Mouse (Mus musculus): Measurements from ENCODE around the gene Rap2c.

Gene Rap2c

GRCm38 (mm10) chrX:51017851-51018785, at the start of gene Rap2c:
Rap2c (minus strand) TSS chrX:51018018.
- in situ Hi-C loops (cut with MboI, MseI): loop anchor here in 1 of 2 experiments (10.0 kb wide), 2 partner anchors 173 to 1867 kb away; partner anchors contain the start of gene Stk26

DNA sequence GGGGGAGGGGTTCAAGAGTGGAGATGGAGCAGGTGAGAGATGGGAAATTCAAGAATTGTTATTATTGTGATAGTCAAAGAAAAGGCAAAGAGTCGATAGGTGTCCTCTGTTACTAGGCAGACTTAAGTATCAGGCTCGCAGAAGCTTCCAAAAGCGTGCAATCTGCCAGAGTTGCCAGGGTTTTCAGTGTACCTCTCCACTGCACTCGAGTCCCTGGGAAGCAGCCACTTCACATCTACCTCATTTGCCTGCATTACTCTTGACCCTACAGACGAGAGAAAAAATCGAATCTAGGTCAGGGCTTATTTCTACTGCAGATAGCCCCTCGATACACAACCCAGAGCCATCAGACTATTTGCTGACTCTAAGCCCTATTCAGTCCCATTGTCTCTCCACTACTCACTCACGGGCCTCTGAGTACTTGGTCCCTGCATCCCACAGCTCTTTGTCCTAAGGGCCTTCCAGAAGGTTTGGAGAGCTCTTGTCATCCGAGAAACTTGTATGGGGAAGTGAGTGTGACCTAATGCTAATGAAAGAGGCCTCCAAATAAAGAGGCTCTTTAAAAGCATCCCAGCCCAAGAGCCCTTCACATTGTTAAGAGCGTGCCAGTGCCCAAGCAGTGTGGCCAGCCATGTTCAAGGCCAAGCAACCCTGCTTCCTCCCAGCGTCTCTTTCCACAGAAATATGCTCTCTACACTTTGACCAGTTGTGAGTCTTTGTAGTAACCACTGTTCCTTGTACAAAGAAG, 48.9 kb upstream of the Rap2c start:
- in situ Hi-C loops (cut with MboI, MseI): loop anchor here (5.0 to 25.0 kb wide), 4 partner anchors 306 to 404 kb away; no protein-coding TSS in a partner anchor

- in situ Hi-C loops (cut with MboI, MseI): loop anchor here (5.0 to 25.0 kb wide), 4 partner anchors 307 to 403 kb away; no protein-coding TSS in a partner anchor
Measured at GRCm38 (mm10) chrX:51065773-51066172, 48.0 kb upstream of the Rap2c start.

DNA sequence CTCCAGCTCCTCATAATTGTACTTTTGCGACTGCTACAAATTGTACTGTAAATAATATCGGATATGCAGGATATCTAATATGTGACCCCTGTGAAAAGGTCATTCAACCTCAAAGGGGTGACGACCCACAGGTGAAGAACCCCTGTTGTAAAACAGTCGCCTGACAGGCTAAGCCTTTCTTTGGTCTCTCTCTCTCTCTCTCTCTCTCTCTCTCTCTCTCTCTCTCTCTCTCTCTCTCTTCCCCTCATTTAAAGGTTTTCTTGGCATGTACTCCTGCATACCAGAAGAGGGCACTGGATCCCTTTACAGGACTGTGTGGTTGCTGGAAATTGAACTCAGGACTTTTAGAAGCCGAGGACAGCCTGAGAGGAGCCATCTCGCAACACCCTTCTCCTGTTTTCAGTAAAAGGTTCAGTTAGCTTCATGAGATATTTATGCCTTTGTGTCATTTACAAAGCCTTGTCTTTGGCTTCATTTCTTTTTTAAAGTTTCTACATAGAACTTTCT, 47.4 kb upstream of the Rap2c start:
- in situ Hi-C loops (cut with MboI, MseI): loop anchor here (5.0 to 25.0 kb wide), 4 partner anchors 307 to 403 kb away; no protein-coding TSS in a partner anchor

DNA sequence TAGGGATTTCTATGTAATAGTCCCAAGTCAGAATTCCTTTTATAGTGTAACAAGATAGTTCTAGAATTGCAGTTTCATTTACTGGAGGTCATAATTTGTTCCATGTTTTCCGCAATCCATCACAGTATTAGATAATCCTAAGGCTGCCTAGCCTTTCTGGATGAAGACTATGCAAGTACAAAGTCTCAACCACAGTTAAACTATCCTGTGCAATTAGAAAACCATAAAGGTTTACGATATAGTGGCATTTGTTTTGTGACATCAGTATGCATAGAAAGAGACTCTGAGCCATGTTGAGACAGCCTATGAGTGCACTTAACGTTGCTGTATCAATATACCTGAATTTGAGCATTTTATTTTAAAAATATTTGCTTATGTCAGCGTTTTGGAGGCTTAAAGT, 42.4 kb upstream of the Rap2c start:
- in situ Hi-C loops (cut with MboI, MseI): loop anchor here (10.0 to 25.0 kb wide), 2 partner anchors 385 to 398 kb away; no protein-coding TSS in a partner anchor

GRCm38 (mm10) chrX:51058741-51059140, 40.9 kb upstream of the Rap2c start:
- in situ Hi-C loops (cut with MboI, MseI): loop anchor here in 1 of 2 experiments (25.0 kb wide), 1 partner anchor 396 kb away; no protein-coding TSS in a partner anchor

- in situ Hi-C loops (cut with MboI, MseI): loop anchor here in 1 of 2 experiments (25.0 kb wide), 1 partner anchor 396 kb away; no protein-coding TSS in a partner anchor
Measured at GRCm38 (mm10) chrX:51058317-51058716, 40.5 kb upstream of the Rap2c start.

DNA sequence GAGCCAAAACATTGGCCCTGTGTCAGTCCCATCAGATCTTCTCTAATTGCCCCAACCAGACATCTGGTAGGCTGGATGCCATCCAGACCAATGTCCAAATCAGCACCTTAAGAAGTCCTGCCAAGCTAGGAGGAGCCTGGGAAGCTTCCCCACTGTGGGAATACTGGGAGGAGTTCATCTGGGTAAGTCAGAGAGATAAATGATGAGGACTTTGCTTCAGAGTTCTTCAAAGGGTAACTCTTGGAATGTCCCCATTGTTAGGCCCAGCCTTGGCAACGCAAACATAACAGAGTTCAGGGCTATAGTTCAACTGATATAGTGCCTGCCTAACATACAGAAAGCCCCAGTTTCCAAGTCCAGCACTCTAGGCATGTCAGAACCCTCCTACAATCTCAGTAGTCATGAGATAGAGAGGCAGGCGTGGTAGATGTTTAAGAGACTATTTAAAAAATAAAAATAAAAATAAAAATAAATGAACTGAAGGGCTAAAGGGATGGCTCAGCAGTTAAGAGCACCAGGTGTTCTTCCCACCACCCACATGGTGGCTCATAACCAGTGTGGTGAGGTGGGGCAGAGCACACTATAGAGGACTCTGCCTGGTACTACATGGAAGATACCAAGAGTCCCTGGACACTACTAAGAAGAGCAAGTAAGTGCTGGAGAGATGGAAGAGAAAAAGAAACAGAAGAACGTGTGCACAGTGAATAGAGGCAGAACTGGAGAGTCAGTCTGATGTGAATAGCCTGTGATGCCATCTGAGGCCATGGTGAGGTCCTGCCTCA, 34.1 kb upstream of the Rap2c start:
- in situ Hi-C loops (cut with MboI, MseI): loop anchor here in 1 of 2 experiments (25.0 kb wide), 1 partner anchor 390 kb away; no protein-coding TSS in a partner anchor

GRCm38 (mm10) chrX:51035678-51036209, 17.9 kb upstream of the Rap2c start:
- in situ Hi-C loops (cut with MboI, MseI): no loop called here

DNA sequence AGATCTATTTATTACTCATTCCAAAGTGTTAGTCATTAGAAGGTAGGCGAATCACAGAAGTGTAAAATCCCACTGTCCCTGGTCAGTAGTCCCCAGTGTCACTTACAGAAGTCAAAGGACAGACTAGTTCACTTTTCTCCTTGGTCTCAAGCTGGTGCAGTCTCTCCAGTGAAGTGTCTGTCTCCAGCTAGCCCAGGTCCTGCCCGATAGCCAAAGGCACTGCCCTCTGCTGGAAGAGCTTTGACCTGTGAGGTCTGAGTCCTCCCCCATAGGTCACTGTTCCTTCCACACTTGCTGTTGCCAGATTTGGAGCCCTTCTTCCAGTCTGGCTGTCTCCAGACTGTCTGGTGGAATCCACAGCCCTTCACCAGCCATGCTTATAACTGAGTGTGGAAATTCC, 2.1 kb upstream of the Rap2c start:
- in situ Hi-C loops (cut with MboI, MseI): loop anchor here in 1 of 2 experiments (10.0 kb wide), 2 partner anchors 175 to 1865 kb away; partner anchors contain the start of gene Stk26

DNA sequence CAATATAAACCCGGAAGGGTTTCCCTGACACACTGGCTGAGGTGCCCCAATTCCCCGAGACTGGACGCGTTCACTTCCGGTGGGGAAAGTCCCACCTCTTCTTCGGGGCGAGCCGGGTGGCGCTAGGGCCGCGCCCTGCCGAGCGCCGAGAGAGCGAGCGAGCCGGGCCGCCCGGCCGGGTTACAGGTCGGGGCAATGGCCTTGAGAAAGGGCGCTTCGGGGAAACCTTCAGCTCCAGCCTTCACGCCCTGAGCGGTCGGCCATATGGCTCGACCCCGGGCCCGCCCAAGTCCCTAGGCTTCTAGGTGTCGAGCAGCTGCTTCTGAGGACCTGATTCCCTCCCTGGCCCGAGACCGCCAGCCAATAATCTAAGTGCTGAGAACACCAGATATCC, 965 bp upstream of the Rap2c start:
- in situ Hi-C loops (cut with MboI, MseI): loop anchor here in 1 of 2 experiments (10.0 kb wide), 2 partner anchors 174 to 1866 kb away; partner anchors contain the start of gene Stk26

DNA sequence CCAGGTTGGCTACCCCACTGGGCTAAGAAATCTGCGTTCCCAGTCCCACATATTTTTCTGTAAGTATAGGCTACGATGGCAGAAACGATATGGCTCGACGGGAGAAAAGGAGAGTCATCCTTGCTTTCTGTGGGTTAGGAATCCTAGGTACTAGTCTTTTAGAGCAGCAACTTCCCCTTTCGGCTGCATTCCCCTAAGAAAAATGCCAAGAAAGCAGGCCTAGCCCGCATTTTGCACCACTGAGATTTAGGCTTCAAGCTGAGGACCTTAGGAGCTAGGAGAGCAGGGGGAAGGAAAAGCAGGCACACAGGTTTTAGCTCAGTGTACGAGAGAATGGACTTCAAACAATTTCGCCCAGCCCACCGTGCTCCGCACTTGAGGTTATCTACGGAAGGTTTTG, 892 bp downstream of the Rap2c start:
- in situ Hi-C loops (cut with MboI, MseI): loop anchor here in 1 of 2 experiments (10.0 kb wide), 2 partner anchors 172 to 1868 kb away; partner anchors contain the start of gene Stk26

GRCm38 (mm10) chrX:51012280-51012679, 5.5 kb downstream of the Rap2c start:
- in situ Hi-C loops (cut with MboI, MseI): loop anchor here in 1 of 2 experiments (10.0 kb wide), 2 partner anchors 167 to 1873 kb away; partner anchors contain the start of gene Stk26

GRCm38 (mm10) chrX:51010323-51010722, 7.5 kb downstream of the Rap2c start:
- in situ Hi-C loops (cut with MboI, MseI): loop anchor here in 1 of 2 experiments (10.0 kb wide), 2 partner anchors 166 to 1874 kb away; partner anchors contain the start of gene Stk26

GRCm38 (mm10) chrX:51000791-51001190, 17.0 kb downstream of the Rap2c start:
- in situ Hi-C loops (cut with MboI, MseI): no loop called here

DNA sequence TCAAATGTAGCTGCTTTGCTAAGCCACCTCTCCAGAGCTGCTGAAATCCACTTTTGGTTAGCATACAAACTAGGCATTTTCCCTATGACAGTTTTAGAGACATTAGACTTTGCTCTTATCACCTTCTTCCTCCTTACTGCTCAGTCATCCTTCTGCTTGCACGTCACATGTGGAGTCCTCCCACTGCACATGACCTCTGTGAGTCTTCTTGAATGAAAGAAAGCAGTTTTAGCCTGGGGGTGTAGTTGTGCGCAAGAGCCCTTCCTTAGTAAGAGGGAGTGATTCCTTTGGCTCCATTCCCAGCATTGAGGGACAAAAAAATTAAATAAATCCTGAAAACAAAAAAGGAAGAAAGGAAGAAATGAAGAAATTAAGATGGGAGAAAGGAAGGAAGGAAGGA, 22.5 kb downstream of the Rap2c start:
- in situ Hi-C loops (cut with MboI, MseI): no loop called here

DNA sequence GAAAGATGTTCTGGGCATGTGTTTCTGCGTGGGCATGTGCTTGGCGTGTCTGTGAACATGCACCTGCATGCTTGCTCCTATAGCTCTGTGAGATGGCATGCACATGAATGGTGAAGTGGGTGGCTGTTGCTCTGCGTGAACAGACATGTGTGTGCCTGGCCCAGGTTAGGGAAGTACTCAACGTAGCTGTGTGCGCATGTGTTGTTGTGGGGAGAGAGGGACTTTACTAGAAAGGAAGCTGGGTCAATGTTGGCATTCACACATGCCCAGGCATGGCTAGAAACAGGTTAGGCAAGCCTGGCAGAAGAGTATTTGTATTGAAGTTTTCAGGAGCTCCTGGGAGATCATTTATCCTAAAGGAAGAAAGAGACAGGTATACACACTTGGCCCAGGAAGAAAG, 26.5 kb downstream of the Rap2c start:
- in situ Hi-C loops (cut with MboI, MseI): no loop called here

DNA sequence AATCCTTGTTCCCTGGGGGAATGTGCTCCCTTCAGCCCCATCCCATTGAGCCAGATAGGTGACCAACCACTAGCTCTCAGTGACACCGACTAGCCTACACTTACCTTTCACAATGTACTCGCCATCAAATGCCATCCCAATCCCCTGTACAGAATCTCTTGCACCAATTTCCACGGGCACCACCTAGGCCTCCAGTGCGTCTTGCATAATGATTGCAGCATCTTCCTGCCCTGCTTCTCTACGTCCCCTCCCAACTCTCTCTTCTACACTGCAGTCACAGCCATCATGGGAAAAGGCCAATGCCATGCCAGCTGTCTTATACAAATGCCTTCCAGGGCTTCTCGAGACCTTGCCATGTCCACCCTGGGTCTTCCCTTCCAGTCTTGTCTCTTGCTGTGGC, 27.9 kb downstream of the Rap2c start:
- in situ Hi-C loops (cut with MboI, MseI): no loop called here

DNA sequence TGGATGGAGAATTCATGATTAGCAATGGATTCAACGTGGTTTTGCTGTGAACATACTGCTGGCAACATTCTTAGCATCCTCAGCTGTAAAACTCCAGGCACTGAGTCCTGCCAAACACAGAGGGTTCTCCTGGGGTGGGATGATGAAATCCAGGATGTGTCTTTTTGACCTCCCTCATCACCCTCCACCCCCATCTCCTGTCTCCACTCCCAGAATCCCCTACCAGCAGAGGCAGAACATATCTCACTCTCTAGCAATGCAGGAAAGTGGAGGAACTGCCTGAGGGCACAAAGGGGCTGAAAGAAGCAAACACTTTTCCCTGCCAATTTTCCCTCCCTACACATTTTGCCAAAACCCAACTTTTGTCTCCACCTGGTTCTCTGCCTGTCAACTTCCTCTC, 29.2 kb downstream of the Rap2c start:
- in situ Hi-C loops (cut with MboI, MseI): no loop called here

GRCm38 (mm10) chrX:50978428-50978827, 39.4 kb downstream of the Rap2c start:
- in situ Hi-C loops (cut with MboI, MseI): no loop called here
